Mouse (Mus musculus) left cerebral cortex, postnatal 25 days (tissue): ENCODE results near the gene Arsj. TPM values are rescaled to one million over a fixed set of nuclear protein-coding genes. Genes with fewer than 3 reads are reported as not detected.

Experiments used
- DNase-seq, 2 experiments: peaks; one replicate each; pipeline ENCODE4 v3.0.0; 2022; ENCODE audit warnings: low spot score in 2 of 2, mixed read lengths in 1 of 2
- intact Hi-C: fragments of 180-260 bp; cut with DNase I; formaldehyde crosslinking; loops from one replicate; pipeline ENCODE4 v1.15.1; 2025
- total RNA-seq, 2 experiments: library from RNA; stranded (reverse); gene quantifications; 2 replicates each; pipeline ENCODE4 v1.2.3; 2021

The Arsj gene
- total RNA-seq: 1 to 10 TPM; 2.1 to 2.5 TPM

DNA sequence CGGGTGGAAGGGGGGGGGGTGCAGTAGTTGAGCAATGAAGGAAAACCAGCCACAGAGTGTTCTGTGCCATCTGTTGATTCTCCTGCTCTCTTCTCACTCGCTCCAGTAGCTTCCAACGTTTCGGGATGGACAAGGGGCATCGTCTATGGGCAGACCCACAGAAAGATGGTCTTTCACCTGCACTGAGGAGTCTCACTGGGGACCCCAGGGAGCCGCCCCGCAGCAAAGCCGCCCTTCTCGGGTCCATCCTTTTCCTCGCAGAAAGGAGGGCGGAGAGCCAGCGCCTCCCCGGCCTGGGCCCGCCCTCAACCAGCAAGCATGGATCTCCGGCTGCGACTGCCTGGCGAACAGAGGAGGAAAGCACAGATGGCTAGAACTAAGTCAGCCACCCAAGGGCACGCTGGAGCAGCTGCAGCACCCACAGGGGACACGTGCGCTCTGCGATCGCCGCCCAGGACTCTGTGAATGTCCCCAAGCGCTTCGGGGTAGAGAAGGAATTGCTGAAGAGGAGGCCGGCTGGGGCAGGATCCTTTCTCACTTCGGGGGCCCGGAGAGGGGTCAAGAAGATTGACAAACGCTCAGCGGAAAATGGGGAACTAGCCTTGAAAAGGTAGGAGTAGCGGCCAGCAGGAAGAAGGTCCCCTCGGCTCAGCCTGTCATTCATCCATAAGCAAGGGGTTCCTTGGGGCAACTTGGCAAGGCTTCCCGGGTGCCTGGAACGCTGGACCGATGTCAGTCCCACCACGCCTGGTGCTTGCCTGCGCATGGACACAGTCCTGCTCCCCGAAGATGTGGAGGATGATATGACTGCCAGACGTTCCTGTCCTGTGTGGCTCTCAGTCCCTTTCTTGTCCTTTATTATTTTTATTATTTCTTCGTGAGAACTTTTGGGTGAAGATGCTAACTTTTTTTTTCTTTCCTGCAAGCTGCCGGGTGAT, at the start of gene Arsj:
Gene Arsj (plus strand): TSS at position 117 of the 938 bp plus-strand sequence.
- peak; percentile 54 to 65 for DNase-seq

DNA sequence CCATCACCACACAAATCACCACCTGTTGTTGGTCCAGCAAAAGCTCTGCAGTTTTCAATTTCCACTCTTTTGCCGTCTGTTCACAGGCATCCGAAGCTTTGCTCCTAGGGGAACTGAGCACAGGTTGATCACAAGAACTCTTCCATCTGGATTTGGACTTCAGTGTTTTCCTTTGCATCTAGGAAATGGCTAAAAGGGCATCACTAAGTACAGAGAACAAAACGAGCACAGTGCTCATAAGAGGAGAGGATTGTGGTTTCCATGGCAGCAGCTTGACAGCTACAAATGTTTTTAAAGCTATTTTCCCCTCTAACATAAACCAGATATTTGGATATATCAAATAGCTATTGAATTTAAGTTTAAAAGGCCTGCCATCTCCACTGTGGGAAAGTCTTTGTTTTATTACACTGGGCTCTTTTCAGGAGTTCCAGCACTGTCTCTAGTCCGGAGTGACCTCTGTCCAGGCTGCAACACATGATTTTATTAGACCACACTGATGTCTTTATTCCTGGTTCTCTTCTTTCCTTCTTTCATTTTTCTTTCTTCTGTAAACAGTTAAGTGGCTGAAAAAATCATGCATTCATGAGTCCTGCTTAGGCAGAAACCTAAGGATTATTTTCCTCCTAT, 38.5 kb upstream of the Arsj start:
- intact Hi-C loops: no loop called here
- no peak for DNase-seq

More for the DNA sequence above, at the start of gene Arsj:
- intact Hi-C loops: no loop called here

DNA sequence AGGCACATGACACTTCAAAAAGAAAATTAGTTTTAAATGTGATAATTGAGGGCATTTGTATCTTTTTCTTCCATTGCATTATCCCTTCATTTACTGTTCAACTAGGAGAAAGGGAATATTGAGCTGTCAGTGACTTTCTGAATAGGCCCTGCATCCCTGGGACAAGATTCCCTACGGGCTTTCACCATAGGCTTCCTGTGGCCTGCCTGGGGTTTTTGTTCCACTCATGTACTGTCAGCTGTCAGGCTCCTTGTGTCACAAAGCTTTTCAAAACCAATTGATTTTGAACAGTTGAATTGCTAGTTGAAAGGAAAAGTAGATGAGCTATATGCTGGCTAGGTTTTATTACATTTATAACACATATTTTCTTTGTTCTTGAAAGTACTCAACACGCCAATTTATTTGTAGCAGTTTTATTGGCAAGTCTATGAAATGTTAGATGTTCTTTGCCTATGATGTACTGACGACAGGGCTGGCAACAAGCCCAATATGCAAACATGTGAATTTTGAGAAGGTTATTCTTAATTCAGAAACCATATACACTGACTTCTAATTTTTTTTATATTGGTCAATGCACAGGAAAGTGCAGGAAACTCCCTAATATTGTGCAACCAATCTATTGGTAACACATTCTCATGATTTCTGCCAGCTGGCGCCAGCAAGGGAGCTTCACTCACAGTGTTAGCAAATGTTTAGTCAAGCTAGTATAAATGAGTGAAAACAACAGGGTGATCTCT, 37.4 kb upstream of the Arsj start:
- no peak for DNase-seq
- intact Hi-C loops: no loop called here

DNA sequence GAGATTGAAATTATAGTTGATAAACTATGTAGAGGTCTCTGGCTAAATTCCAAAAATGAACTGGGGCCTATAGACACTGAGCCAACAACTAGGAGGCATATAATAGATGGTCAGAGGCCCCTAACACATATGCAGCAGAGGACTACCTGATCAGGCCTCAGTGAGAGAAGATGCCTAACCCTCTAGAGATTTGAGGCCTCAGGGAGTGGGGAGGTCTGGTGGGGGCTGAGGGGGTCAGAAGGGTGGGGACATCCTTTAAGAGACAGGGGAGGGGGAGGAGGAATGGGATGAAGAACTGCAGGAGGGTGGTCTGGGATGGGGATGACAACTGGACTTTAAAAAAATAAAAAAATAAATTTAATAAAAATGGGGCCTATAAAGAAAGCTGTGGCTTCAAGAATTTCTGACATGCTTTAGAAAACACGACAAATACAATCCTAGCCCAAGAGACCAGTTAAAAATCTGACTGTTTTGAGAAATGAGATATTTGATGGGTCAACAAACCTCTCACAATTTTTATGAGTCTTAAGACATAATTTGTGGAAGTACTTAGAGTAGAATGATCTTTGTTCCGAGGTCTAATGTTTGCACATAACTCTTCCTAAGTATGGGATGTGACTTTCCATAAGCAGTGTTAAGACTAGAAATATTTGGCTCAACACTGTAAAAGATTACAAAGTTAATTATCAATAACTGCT, 36.7 kb upstream of the Arsj start:
- intact Hi-C loops: no loop called here
- no peak for DNase-seq

DNA sequence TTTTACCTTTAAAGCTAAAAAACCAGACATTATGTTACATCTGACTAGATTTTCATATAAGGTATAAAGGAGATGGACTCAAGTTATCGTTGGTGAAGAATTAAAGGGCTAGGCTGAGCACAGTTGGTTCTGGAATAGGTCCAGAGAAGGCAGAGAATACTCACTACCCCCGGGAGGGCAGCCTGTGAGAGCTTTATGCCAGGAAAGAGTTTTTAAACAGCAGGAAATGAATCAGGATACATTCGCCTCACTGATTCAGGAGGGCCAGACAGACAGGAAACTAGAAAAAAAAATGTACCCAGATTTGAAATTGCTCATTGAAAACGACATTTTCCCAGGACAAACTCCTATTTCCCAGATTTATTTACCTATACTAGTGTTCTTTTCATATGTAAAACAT, 28.2 kb upstream of the Arsj start:
- intact Hi-C loops: no loop called here

DNA sequence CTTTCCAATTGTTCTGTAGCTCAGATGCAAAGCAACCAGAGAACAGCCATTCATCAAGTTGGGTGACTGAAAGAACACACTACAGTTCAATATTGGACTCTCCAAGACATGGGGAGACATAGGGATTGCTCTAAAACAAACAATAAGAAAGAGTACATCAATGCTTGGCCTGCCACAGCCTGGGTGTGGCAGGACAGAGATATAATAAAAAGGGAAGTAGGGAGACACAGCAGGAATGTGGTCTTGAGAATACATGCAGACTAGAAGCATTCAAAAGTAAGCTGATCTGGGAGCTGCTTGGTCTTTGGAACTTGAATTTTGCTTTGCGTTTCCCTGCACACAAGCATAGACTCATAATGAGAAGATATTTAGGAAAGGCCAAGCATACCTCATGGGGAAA, 18.7 kb upstream of the Arsj start:
- intact Hi-C loops: no loop called here

More for the DNA sequence above, 28.2 kb upstream of the Arsj start:
- no peak for DNase-seq

DNA sequence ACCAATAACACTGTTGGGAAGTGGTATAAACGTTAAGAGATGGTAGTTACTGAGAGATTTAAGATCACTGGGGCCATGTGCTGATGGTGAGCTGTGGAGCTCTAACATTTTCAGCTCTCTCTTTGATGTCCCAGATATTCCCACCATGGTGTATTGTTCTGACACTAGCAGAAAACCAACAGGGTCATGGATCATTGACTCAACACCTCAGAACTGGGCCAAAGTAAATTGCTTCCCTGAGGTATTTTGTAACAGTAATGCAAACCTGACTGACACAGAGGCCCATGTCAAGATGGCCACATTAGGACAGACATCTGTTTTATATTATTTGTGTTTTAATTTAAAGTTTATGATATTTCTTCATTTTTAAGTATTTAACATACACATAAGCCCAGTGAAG, 3.7 kb upstream of the Arsj start:
- intact Hi-C loops: no loop called here
- DNase-seq: no peak

More for the DNA sequence above, 18.7 kb upstream of the Arsj start:
- DNase-seq: no peak

DNA sequence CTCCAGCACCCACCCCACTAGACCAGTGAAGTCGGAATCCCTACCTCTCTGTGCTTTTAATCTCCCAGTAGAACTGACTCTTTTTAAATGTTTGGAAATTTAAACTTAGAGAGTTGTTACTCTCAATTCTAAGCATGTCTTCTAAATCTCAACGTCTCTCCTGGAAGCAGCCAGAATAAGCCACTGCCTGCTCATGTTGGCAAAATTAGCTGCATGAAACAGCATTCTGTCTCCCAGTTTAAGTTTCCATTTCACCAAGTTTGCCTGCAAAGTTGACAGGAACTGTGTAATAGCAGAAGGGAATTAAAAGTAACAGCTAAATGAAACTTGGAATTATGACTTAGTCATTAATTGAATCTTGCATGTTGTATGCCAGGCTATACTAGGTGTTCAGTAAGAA, 1.1 kb upstream of the Arsj start:
- intact Hi-C loops: no loop called here
- DNase-seq: peak in 1 of 2 experiments; percentile 56

DNA sequence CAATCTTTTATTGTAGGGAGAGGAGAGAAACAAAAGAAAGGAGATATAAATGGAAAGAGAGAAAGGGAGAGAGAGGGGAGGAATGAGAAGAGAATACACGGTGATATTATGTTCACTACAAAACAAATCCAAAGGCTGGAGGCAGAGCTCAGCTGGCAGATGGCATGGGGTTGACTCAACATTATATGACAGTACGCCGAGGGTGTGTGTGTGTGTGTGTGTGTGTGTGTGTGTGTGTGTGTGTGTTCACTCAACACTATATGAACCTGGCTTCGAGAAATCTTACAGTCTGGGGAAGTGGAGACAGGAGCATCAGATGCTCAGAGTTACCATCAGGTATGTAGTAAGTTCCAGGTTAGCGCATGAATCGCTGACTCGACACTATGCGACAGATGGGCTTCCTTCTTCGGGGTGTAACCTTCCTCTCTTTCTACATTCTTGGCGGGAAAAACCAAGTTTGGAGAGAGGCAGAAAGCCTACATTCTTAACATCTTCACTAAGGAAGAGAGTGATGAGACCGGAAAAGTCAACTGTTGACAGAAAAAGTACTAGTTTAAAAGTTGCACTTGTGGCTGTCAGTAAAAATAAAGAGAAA, 456 bp upstream of the Arsj start:
- intact Hi-C loops: no loop called here
- DNase-seq: peak; percentile 22 to 67

DNA sequence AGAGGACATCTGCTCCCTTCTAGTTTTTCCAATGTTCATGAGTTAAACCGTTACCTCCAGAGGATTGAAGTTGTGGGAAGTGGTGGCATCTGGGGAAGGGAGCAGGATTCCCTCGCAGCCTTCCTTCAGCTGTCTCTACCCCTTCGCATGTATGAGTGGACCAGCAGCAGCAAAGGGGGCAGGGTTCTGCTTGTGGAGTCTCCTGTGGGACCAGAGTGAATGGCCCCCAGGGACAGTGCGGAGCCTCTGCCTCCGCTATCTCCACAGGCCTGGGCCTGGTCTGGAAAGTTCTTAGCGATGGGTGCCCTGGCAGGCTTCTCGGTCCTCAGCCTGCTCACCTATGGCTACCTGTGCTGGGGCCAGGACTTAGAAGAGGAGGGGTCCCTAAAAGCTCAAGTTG, 1.1 kb downstream of the Arsj start:
- DNase-seq: no peak
- intact Hi-C loops: no loop called here

DNA sequence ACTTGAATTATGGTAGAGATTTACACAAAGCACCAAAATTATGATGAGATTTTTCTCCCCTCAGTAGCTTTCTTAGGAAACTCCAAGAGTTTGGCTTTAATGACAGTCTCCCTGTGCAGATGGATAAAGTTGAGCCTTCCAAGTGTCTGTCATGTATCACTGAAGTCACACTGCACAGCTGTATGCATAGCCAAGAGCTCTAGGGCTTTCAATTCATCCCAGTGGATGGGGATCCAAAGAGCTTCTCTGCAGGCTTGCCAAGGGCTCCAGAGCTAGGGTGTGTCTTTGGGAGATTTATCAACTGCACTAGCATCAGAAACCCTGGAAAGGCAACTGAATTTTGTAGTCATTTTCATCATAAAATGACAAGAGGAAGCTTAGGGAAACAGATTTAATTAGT, 7.1 kb downstream of the Arsj start:
- intact Hi-C loops: no loop called here
- DNase-seq: no peak

DNA sequence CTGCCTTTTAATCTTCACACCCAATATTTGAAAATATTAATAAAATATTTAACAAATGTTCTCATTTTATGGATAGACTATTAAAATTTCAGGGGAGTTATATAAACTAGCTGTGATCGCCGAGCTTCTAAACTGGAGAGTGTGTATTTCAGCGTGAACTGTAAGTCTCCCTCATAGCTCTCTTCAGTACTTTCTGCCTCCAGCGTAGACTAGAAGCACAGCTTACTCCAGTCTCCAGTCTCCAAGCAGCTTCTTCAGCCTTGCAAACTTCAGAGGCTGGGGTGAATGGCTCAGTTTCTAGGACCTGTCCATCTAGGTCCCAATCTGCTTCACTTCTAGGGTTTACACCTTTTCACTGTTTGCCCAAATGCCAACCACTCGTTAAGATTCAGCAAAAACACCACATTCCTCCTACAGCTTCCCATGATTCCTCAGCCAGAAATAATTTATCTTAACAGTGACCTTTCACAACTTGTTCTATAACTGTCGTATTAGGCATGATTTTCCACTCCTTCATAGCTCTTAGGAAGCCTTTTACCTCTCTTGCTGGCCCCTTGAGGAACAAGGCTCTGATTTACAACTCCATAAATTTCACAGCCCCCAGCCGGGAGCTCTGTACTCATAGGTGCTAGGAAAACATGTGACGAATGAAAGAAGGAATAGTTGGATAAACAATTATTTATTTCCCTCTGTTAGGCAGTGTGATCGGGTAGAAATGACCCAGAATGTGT, 9.5 kb downstream of the Arsj start:
- intact Hi-C loops: no loop called here
- DNase-seq: no peak

DNA sequence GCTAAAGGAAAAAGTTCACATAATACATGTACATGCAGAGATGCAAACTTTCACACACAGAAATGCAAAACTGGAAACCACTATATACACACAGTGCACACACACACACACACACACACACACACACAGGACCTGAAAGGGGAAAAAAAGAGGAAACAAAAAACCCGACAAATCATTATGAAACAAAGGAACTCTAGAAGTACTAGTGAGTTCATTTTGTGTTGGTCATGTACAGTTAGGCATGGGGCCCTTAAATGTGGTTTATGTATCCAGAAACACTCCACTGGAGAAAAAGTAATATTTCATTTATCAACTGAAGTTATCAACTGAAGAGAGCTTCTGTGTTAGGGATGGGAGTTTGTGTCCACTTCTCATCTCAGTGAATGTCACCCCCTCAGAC, 10.2 kb downstream of the Arsj start:
- no peak for DNase-seq
- intact Hi-C loops: no loop called here

DNA sequence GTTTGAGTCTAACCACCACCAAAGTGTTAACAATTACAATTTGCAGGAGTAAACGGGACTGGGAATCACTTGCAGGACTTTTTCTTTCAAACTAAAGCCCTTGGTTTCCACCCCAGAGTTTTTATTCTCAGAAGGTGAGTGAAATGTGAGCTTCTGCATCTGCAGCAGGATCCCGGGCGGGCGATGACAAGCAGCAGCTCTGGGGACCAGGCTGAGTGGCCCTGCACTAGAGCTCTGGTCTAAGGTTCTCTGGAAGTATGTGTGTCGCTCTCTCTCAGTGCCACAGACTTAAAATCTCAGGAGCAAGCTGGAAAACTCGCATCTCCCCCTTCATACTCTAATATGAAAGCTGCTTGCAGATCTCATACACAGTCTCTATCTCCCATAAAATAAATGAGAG, 15.8 kb downstream of the Arsj start:
- intact Hi-C loops: no loop called here

DNA sequence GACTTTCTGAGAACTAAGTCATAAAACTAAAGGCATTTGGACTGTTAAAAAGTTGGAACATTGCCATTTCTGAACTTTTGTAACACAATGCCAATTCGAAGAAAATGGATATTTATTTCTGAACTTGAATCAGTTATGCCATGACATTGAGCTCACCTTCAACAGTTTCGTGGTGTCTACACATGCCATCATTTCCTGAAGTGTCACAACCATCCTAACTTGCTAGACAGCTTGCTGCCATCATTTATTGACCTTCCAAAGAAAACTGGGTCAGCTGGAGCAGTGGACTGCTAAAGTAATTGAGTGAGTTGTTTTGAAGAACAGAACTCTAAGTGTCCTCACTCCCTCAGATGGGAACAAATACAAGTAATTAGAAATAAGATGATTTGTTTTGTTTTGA, 16.2 kb downstream of the Arsj start:
- no peak for DNase-seq
- intact Hi-C loops: no loop called here

More for the DNA sequence above, 15.8 kb downstream of the Arsj start:
- DNase-seq: no peak

DNA sequence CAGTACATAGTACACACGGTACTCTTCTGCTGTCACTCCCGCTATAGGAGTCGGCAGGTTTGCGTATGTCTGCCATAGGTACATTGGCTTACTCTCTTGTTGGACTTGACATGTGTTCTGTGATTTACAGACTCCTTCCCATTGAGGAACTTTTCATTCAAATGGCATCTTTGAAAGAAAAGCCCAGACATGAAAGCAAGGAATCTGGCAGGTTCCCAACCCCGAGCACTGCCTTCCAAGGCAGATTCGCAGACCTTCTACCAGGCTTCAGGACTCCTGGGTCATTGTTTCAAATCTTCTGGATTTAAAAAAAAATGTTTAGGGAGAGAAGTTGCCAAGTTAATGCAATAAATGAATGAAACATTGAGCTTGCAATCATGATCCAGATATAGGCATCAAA, 19.8 kb downstream of the Arsj start:
- intact Hi-C loops: no loop called here
- no peak for DNase-seq

DNA sequence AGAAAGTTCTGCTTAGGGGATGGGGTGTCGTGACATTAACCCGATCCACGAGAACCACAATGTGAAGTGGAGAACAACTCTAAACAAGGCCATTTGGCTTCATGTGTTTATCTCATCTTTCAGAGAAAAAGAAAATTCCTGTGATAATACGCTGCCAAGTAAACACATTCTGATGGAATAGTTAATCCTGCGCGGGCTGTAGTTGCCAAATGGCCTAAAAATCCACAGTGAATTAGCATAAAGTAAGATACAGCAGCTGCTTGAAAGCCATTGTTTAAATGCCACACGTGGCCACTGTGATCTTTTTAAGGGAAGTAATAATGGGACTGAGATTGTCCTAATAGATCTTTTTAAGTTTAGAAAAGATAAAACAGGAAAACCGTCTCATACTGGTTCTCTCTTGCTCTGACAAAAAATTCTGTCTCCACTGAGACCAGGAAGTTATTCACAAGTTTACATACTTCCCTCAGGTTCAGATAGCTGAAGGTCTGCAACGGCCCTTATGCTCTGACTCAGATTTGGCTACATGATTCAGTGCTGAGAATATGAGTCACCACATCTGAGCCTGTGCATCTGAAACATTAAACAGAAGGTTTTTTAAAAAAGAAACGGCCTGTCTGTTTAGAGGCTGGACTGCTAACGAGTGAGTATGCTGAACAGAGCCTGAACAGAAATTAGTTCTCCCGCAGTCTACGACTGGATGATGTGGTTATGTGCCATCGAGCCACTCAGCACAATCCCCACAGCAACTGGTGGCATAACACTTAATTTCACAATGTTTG, 21.4 kb downstream of the Arsj start:
- intact Hi-C loops: no loop called here
- DNase-seq: peak; percentile 21 to 77

DNA sequence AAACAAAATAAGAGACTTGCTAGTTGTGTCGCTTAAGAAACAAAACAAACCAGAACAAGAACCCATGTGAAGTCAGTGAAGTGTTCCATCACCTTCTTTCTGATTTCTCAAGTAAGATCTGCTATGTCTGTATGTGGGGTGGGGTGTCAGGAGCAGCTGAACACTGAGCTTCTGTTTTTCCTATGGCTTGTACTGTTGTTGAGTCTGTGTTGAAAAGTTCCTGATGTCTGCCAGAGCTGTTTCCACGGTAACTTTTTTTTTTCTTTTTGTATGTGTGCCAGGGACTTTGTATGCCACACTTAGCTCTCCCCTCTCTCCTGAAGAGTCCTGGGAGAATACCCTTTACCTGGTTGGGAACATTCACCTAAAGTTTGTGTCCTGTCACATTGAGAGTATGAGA, 34.0 kb downstream of the Arsj start:
- peak in 1 of 2 experiments; percentile 21 for DNase-seq
- intact Hi-C loops: no loop called here
